Mouse (Mus musculus): ENCODE data around the gene Vps37b.

- TF ChIP-seq CTCF (IDR thresholded peaks at IDR 0.05; ENCODE audit: insufficient read depth, low read length) = no peak
- no peak for TF ChIP-seq POLR2A (IDR thresholded peaks at IDR 0.05; ENCODE audit: borderline replicate concordance, extremely low read depth, low read depth, low read length)
Measured at GRCm38 (mm10) chr5:124030386-124031067, 1.5 kb downstream of the Vps37b start.

Data from lung, adult 2 months (tissue).